In genomic region chr15:91046506-91046905, GRCm38 (mm10) we compare ENCODE assay signal across 12 mouse cellular contexts. TPM values are rescaled to one million over a fixed set of nuclear protein-coding genes. Genes with fewer than 3 reads are reported as not detected.
A peak's percentile ranks its signal among the peaks of the same experiment; 100 is the strongest.
DNase-seq lines count a peak whose midpoint lies in the region; ATAC-seq lines count a peak whose summit lies in the region.
"Had no signal": no experiment of that assay in that cellular context is flagged by ENCODE, and none has a peak within 500 bp of the region (broad histone marks: within the 10 kb centered on the region; RNA-seq: fewer than 3 reads in every experiment).

No protein-coding gene starts in this region.

- 64% methylated on average over 8 of the region's 8 CpGs for WGBS in forebrain, embryonic 12.5 days
- 64% methylated on average over 8 of the region's 8 CpGs for WGBS in midbrain, embryonic 13.5 days

- 0 out of 2 replicates have a peak overlapping the region, but pooled peaks have one; percentile 1 for H3K4me3 ChIP-seq in forebrain, embryonic 12.5 days (replicated peaks)
- peak overlapping the region; percentile 76 for H3K4me3 ChIP-seq in midbrain, embryonic 13.5 days (replicated peaks)
- H3K4me3 ChIP-seq: erythroblast, embryonic 14.5 days; heart, embryonic 12.5 days; limb, embryonic 13.5 days had no signal

- no peak overlapping the region for H3K9ac ChIP-seq in forebrain, embryonic 12.5 days
- no peak overlapping the region for H3K9ac ChIP-seq in midbrain, embryonic 13.5 days (replicated peaks)
- H3K9ac ChIP-seq: heart, embryonic 12.5 days; limb, embryonic 13.5 days had no signal

- H3K4me1 ChIP-seq in forebrain, embryonic 12.5 days, result peaks cover 33% of the 10 kb centered on the region
- peaks cover 41% of the 10 kb centered on the region for H3K4me1 ChIP-seq in midbrain, embryonic 13.5 days (replicated peaks)
- H3K4me1 ChIP-seq: heart, embryonic 12.5 days had no signal

- DNase-seq in embryo, embryonic 10.5 days (ENCODE audit: low spot score), result peak; percentile 42
- DNase-seq in embryo, embryonic 11 days, result no peak
- peak; percentile 71 to 76 for DNase-seq in kidney, postnatal 36 days
- no peak for DNase-seq in right cerebral cortex, postnatal 14 days
- DNase-seq: thymus, postnatal 14 days had no signal

- H3K27me3 ChIP-seq in forebrain, embryonic 12.5 days, result no peaks in the 10 kb centered on the region
- H3K27me3 ChIP-seq in midbrain, embryonic 13.5 days, result no peaks in the 10 kb centered on the region
- H3K27me3 ChIP-seq: heart, embryonic 12.5 days; limb, embryonic 13.5 days had no signal

- peaks cover 11% of the 10 kb centered on the region; the same call in 1 of the 2 replicates for H3K36me3 ChIP-seq in forebrain, embryonic 12.5 days (replicated peaks)
- H3K36me3 ChIP-seq in midbrain, embryonic 13.5 days, result peaks cover 5% of the 10 kb centered on the region; the same call in 1 of the 2 replicates
- H3K36me3 ChIP-seq: heart, embryonic 12.5 days; limb, embryonic 13.5 days had no signal

- no peaks in the 10 kb centered on the region for H3K9me3 ChIP-seq in forebrain, embryonic 12.5 days
- H3K9me3 ChIP-seq in midbrain, embryonic 13.5 days, result no peaks in the 10 kb centered on the region
- H3K9me3 ChIP-seq: heart, embryonic 12.5 days; limb, embryonic 13.5 days had no signal

- no peak for ATAC-seq in forebrain, embryonic 12.5 days (ENCODE audit: low FRiP score)
- ATAC-seq in midbrain, embryonic 13.5 days, result no peak
- no peak for ATAC-seq in granulocyte monocyte progenitor cell, adult 5-6 weeks (replicated peaks; ENCODE audit: poor library complexity, severe bottlenecking)
- no peak for ATAC-seq in activated CD4-positive, CD25-positive, alpha-beta regulatory T cell, adult 4 months

- no peak overlapping the region for H3K27ac ChIP-seq in forebrain, embryonic 12.5 days
- no peak overlapping the region for H3K27ac ChIP-seq in midbrain, embryonic 13.5 days
- H3K27ac ChIP-seq: limb, embryonic 13.5 days had no signal

- peak overlapping the region; percentile 53 for H3K4me2 ChIP-seq in forebrain, embryonic 12.5 days
- peak overlapping the region; percentile 68 for H3K4me2 ChIP-seq in midbrain, embryonic 13.5 days (replicated peaks)
- H3K4me2 ChIP-seq: heart, embryonic 12.5 days; limb, embryonic 13.5 days had no signal

RNA-seq across cellular contexts. Expression of gene Kif21a, which starts 3.2 kb away (rescaled TPM):
- 49.5 and 49.6 TPM in 2 replicates for polyA plus RNA-seq in forebrain, embryonic 12.5 days (2016; fragmentation: Nextera tagmentation; extraction: Ambion mirVana)
- polyA plus RNA-seq in midbrain, embryonic 13.5 days (2015; fragmentation: Nextera tagmentation; extraction: Ambion mirVana), result 63.1 and 64.4 TPM in 2 replicates
- total RNA-seq in granulocyte monocyte progenitor cell, adult 5-6 weeks (2014; fragmentation: Nextera tagmentation), result 0.09 and 0.38 TPM in 2 replicates
- 0.09 and 0.41 TPM in 2 replicates for total RNA-seq in granulocyte monocyte progenitor cell, adult 5-6 weeks (2017)
- polyA plus RNA-seq in activated CD4-positive, CD25-positive, alpha-beta regulatory T cell, adult 4 months (2017; shearing (Covaris generic)), result not detected

Comparison
In these comparisons a context has a peak if more than half of its experiments do, and no peak if none do; other contexts are left out.
1. DNase-seq: peak in embryo, embryonic 10.5 days (single experiment) and kidney, postnatal 36 days (2 of 2); none in embryo, embryonic 11 days (single experiment) and right cerebral cortex, postnatal 14 days (single experiment).
2. RNA of gene Kif21a, which starts 3.2 kb away (polyA plus RNA-seq): 63.1 to 64.4 TPM in midbrain, embryonic 13.5 days and 49.5 to 49.6 TPM in forebrain, embryonic 12.5 days; not detected in activated CD4-positive, CD25-positive, alpha-beta regulatory T cell, adult 4 months; every median in the first group is over 10 times any median in the second.